Mouse (Mus musculus): ENCODE results near the gene Mib2.

Gene Mib2

GRCm38 (mm10) chr4:155611860-155612259 lies 57.1 kb downstream of the Mib2 start:
- DNase-seq: no peak

- DNase-seq: no peak
Observed at GRCm38 (mm10) chr4:155606825-155607224, 62.2 kb downstream of the Mib2 start.

GRCm38 (mm10) chr4:155605132-155605531 lies 63.9 kb downstream of the Mib2 start:
- no peak for DNase-seq
